ENCODE assay signal across 8 mouse cellular contexts in genomic region chr2:25272515-25272914, GRCm38 (mm10). TPM values are rescaled to one million over a fixed set of nuclear protein-coding genes. Genes with fewer than 3 reads are reported as not detected.
DNase-seq lines count a peak whose midpoint lies in the region; ATAC-seq and TF ChIP-seq lines count a peak whose summit lies in the region.

No protein-coding gene starts in this region.

- no peaks in the 10 kb centered on the region for H3K27me3 ChIP-seq in embryonic facial prominence, embryonic 15.5 days
- no peaks in the 10 kb centered on the region for H3K27me3 ChIP-seq in intestine, embryonic 15.5 days (replicated peaks)
- H3K27me3 ChIP-seq in neural tube, embryonic 13.5 days = no peaks in the 10 kb centered on the region

- peak overlapping the region; percentile 72 for H3K4me3 ChIP-seq in lung, adult 2 months (replicated peaks; ENCODE audit: extremely low read depth, low read depth, low read length)
- H3K4me3 ChIP-seq in embryonic facial prominence, embryonic 15.5 days (replicated peaks) = peak overlapping the region; percentile 87
- peak overlapping the region; percentile 89 for H3K4me3 ChIP-seq in intestine, embryonic 15.5 days (replicated peaks)
- peak overlapping the region; percentile 94 for H3K4me3 ChIP-seq in neural tube, embryonic 13.5 days

- no peak for TF ChIP-seq CTCF in lung, adult 2 months (IDR thresholded peaks at IDR 0.05; ENCODE audit: insufficient read depth, low read length)

- H3K4me1 ChIP-seq in lung, adult 2 months (ENCODE audit: control insufficient read depth, insufficient read depth, low read length) = peaks cover 12% of the 10 kb centered on the region
- peaks cover 33% of the 10 kb centered on the region for H3K4me1 ChIP-seq in embryonic facial prominence, embryonic 15.5 days
- peaks cover 26% of the 10 kb centered on the region for H3K4me1 ChIP-seq in intestine, embryonic 15.5 days (replicated peaks)
- peaks cover 51% of the 10 kb centered on the region for H3K4me1 ChIP-seq in neural tube, embryonic 13.5 days (replicated peaks)

- H3K9ac ChIP-seq in embryonic facial prominence, embryonic 15.5 days = peak overlapping the region; percentile 97
- H3K9ac ChIP-seq in intestine, embryonic 15.5 days = peak overlapping the region; percentile 85
- peak overlapping the region; percentile 94 for H3K9ac ChIP-seq in neural tube, embryonic 13.5 days

- ATAC-seq in embryonic facial prominence, embryonic 15.5 days (ENCODE audit: insufficient number of reproducible peaks, low FRiP score, low TSS enrichment, low read depth) = peak; percentile 55
- peak; percentile 63 for ATAC-seq in intestine, embryonic 15.5 days
- peak; percentile 77 for ATAC-seq in neural tube, embryonic 13.5 days (ENCODE audit: low read depth)

- peaks cover 67% of the 10 kb centered on the region for H3K36me3 ChIP-seq in embryonic facial prominence, embryonic 15.5 days
- peaks cover 62% of the 10 kb centered on the region for H3K36me3 ChIP-seq in intestine, embryonic 15.5 days
- peaks cover 77% of the 10 kb centered on the region for H3K36me3 ChIP-seq in neural tube, embryonic 13.5 days

- H3K27ac ChIP-seq in embryonic facial prominence, embryonic 15.5 days (replicated peaks) = peak overlapping the region; percentile 81
- peak overlapping the region; percentile 52; the same call in 1 of the 2 replicates for H3K27ac ChIP-seq in intestine, embryonic 15.5 days
- peak overlapping the region; percentile 84 for H3K27ac ChIP-seq in neural tube, embryonic 13.5 days (replicated peaks)

- no peak for DNase-seq in lung, adult 2 months
- no peak for DNase-seq in lung, postnatal 10 days
- DNase-seq in left cerebral cortex, adult 9 months (ENCODE audit: low spot score in 2 of 2) = no peak
- DNase-seq in kidney, adult 9 months = no peak
- no peak for DNase-seq in urinary bladder, postnatal 10 days (ENCODE audit: low spot score)

- no peak for TF ChIP-seq POLR2A in lung, adult 2 months (IDR thresholded peaks at IDR 0.05; ENCODE audit: borderline replicate concordance, extremely low read depth, low read depth, low read length)

- WGBS in lung, adult 2 months = under 1% methylated on average over 29 of the region's 29 CpGs
- WGBS in embryonic facial prominence, embryonic 15.5 days = 1% methylated on average over 29 of the region's 29 CpGs
- under 1% methylated on average over 29 of the region's 29 CpGs for WGBS in intestine, embryonic 15.5 days
- 2% methylated on average over 24 of the region's 29 CpGs for WGBS in neural tube, embryonic 13.5 days

- peak overlapping the region; percentile 96 for H3K4me2 ChIP-seq in embryonic facial prominence, embryonic 15.5 days (replicated peaks)
- H3K4me2 ChIP-seq in intestine, embryonic 15.5 days (replicated peaks) = peak overlapping the region; percentile 91
- H3K4me2 ChIP-seq in neural tube, embryonic 13.5 days = peak overlapping the region; percentile 94

- no peaks in the 10 kb centered on the region for H3K9me3 ChIP-seq in embryonic facial prominence, embryonic 15.5 days (replicated peaks)
- H3K9me3 ChIP-seq in intestine, embryonic 15.5 days = no peaks in the 10 kb centered on the region
- H3K9me3 ChIP-seq in neural tube, embryonic 13.5 days = no peaks in the 10 kb centered on the region

RNA-seq across cellular contexts. Expression of gene Anapc2, which starts 0.2 kb away (rescaled TPM):
- 82.1 and 133 TPM in 2 replicates for polyA plus RNA-seq in lung, adult 2 months (2012; rRNA removed)
- 134 and 136 TPM in 2 replicates for polyA plus RNA-seq in embryonic facial prominence, embryonic 15.5 days (2015; fragmentation: Nextera tagmentation; extraction: Ambion mirVana)
- polyA plus RNA-seq in intestine, embryonic 15.5 days (2015; fragmentation: Nextera tagmentation; extraction: Ambion mirVana) = 95.8 and 103 TPM in 2 replicates
- 128 and 131 TPM in 2 replicates for polyA plus RNA-seq in neural tube, embryonic 13.5 days (2015; fragmentation: Nextera tagmentation; extraction: Ambion mirVana)

RNA-seq across cellular contexts. Expression of gene Ssna1, which starts 0.3 kb away (rescaled TPM):
- polyA plus RNA-seq in lung, adult 2 months (2012; rRNA removed) = 41.6 and 49.5 TPM in 2 replicates
- 258 and 263 TPM in 2 replicates for polyA plus RNA-seq in embryonic facial prominence, embryonic 15.5 days (2015; fragmentation: Nextera tagmentation; extraction: Ambion mirVana)
- polyA plus RNA-seq in intestine, embryonic 15.5 days (2015; fragmentation: Nextera tagmentation; extraction: Ambion mirVana) = 200 and 212 TPM in 2 replicates
- polyA plus RNA-seq in neural tube, embryonic 13.5 days (2015; fragmentation: Nextera tagmentation; extraction: Ambion mirVana) = 187 and 206 TPM in 2 replicates

RNA-seq across cellular contexts. Expression of gene Tprn, which starts 10.1 kb away (rescaled TPM):
- polyA plus RNA-seq in lung, adult 2 months (2012; rRNA removed) = 17.4 and 24.3 TPM in 2 replicates
- 10.2 TPM in 2 replicates for polyA plus RNA-seq in embryonic facial prominence, embryonic 15.5 days (2015; fragmentation: Nextera tagmentation; extraction: Ambion mirVana)
- 20.7 and 23.6 TPM in 2 replicates for polyA plus RNA-seq in intestine, embryonic 15.5 days (2015; fragmentation: Nextera tagmentation; extraction: Ambion mirVana)
- polyA plus RNA-seq in neural tube, embryonic 13.5 days (2015; fragmentation: Nextera tagmentation; extraction: Ambion mirVana) = 13.3 and 14.6 TPM in 2 replicates

RNA-seq across cellular contexts. Expression of gene Tmem210, which starts 15.4 kb away (rescaled TPM):
- polyA plus RNA-seq in lung, adult 2 months (2012; rRNA removed) = 0.40 TPM in 1 of 2 replicates, not detected in the other
- not detected in 2 replicates for polyA plus RNA-seq in embryonic facial prominence, embryonic 15.5 days (2015; fragmentation: Nextera tagmentation; extraction: Ambion mirVana)
- polyA plus RNA-seq in intestine, embryonic 15.5 days (2015; fragmentation: Nextera tagmentation; extraction: Ambion mirVana) = not detected in 2 replicates
- polyA plus RNA-seq in neural tube, embryonic 13.5 days (2015; fragmentation: Nextera tagmentation; extraction: Ambion mirVana) = not detected in 2 replicates

RNA-seq across cellular contexts. Expression of gene Lrrc26, which starts 17.2 kb away (rescaled TPM):
- polyA plus RNA-seq in lung, adult 2 months (2012; rRNA removed) = 52.8 and 59.6 TPM in 2 replicates
- 4.9 and 5.2 TPM in 2 replicates for polyA plus RNA-seq in embryonic facial prominence, embryonic 15.5 days (2015; fragmentation: Nextera tagmentation; extraction: Ambion mirVana)
- 0.43 and 1.8 TPM in 2 replicates for polyA plus RNA-seq in intestine, embryonic 15.5 days (2015; fragmentation: Nextera tagmentation; extraction: Ambion mirVana)
- polyA plus RNA-seq in neural tube, embryonic 13.5 days (2015; fragmentation: Nextera tagmentation; extraction: Ambion mirVana) = not detected in 2 replicates
